Mouse (Mus musculus) spleen, postnatal 36 days (tissue): ENCODE results near the gene Urod.

Experiments used
- DNase-seq, 2 experiments: peaks; one replicate each; pipeline ENCODE4 v3.0.0; 2022; ENCODE audit warnings: low spot score in 2 of 2, mixed read lengths in 1 of 2

Urod gene

DNA sequence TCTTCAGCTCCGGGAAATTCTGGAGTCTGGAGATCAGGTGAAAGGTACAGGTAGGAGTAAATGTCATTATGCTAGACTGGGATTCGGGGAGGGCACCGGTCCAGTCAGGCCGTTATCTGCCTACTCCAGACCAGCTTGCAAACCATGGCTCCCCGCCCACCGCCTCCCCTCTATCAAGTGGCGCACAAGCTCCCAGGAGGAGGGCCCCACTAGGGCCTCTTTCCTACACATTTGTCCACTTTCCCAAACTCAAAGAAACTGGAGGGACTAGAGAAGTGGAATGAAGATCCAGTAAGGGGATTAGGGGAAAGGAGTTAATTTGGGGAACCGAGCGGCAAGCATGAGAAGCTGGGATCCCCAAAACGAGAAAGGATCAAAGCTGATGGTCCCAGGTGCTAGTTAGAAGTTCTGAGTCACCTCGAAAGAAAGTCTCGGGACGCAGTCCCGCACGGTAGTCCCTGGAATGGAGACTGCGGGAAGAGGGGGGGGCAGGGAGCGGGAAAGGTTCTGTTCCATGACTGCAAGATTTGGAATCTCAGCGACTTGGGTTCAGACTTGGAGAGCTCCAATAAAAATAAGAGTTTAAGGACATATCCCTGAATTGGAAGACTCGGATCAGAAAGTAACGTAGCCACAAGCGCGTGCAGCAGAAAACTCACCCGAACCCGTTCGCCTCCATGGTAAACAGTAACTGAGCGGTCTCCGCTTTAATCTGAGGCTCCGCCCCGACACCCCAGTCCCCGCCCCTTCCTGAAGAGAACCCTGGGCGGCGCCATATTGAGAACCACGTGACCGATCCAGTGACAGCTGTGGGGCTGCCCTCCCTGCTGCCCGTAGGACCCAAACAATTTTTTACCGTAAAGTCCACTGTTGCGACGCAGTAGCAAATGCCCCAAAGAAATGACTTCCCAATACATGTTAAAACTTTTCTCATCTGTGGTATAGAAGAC is at the start of gene Urod:
Gene Urod, minus strand, starts transcription at position 742 of the 950 bp plus-strand sequence.
- DNase-seq, result peak; percentile 94 to 97

DNA sequence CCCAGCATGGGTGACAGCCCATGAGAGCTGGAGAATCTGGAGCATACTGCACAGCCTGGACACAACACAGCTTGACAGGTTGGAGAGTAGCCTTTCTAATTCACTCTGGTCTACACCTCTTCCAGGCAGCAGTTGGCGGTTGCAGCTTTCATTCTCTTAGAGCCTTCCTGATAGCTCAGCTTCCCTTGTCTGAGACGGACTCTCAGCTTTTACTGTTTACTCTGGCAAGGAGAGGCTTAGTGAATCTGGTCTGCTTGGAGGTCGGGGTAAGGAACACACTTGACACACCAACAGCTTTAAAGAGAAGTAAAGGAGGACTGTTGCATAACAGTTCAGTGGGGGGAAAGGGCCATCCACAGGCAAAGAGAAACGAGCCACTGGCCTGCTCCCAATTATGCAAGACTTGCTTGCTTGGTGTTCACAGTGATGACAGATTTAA is 47.1 kb upstream of the Urod start:
- peak; percentile 5 to 45 for DNase-seq

DNA sequence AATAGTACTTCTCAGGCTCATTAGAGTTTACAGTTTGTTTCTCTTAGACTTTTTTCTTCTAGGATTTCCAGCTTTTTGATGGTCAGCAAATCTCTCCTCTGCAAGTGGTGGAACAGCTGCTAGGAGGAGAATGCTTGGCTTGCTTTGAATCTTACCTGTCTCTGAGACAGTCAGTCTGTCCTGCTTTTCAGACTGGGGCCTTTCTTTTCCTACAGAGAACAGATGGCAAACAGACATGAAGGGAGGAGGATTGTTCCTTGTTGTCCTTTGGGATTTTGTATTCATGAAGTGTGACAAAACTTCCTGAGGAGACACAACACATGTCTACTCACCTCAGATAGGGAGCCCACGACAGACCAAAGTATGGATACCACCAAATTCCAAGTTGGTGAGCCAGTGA is 46.6 kb upstream of the Urod start:
- no peak for DNase-seq

DNA sequence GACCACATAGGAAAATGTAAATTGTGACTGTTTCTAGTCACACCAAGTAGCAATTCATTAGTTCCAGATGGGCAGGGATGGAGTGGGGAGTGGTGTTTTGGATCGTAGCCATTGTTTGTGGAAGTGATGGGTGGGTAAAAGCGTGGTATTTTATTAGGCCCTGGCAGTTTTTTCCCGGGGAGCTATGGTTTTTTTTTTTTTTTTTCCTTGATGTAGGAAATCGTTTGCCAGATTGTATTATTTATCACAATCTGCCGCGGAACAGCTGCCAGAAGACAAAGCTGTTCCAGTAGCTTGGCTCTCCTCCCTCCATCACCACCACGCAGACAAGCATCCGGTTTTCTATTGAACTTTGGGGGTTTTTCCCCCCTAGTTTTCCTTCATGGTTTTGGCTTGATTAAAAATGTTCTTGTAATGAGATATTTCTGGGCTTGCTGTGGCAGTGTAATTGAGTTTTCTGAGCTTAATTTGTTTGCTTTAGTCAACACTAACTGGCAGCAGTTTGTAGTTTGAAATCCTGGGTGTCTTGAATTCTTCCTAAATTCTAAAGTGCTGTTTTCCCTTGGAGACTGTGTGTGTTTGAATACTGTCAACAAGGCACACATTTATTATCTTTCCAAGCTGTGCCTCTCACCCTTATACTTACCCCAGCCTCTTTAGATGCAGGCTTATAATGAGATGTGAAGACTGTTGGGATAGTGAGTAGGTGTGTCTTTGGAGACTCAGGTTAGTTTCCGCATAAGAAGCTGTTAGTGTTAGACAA is 45.9 kb upstream of the Urod start:
- no peak for DNase-seq

DNA sequence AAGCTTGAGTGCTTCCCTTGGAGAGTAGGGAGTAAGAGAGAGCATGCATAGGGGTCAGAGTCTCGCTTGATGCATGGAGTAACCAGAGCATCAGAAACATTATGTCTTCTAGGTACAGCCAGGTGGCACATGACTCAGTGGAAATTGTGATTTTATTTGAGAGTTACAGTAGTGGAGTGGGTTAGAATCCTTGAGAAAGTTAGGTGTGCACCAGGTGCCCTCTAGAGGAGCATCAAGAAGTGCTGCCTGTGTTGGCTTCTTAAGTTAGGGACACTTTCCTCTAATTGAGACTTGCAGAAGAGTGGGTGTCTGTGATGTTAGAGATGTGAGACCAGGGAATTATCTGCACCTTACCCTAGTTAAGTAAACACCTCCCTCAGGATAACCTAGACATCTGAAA is 36.9 kb upstream of the Urod start:
- DNase-seq, result peak; percentile 11 to 17

DNA sequence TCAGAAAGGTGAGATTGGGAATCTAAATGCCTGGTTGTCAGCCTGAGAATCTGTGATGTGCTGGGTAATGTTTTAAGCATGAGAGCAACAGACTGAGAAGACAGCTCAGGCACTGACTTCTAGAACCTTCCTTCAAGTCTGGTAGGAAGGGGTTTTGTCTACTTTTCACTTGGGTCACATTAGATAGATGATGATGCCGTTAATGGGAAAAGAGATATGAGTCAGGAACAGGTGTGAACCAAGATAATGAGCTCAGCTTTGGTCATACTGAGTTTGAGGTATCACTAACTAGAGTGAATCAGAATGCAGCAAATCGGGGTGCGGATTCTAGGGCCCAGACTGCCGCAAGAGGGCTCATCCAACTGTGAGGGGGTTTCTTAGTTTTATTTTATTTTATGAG is 29.3 kb upstream of the Urod start:
- no peak for DNase-seq

DNA sequence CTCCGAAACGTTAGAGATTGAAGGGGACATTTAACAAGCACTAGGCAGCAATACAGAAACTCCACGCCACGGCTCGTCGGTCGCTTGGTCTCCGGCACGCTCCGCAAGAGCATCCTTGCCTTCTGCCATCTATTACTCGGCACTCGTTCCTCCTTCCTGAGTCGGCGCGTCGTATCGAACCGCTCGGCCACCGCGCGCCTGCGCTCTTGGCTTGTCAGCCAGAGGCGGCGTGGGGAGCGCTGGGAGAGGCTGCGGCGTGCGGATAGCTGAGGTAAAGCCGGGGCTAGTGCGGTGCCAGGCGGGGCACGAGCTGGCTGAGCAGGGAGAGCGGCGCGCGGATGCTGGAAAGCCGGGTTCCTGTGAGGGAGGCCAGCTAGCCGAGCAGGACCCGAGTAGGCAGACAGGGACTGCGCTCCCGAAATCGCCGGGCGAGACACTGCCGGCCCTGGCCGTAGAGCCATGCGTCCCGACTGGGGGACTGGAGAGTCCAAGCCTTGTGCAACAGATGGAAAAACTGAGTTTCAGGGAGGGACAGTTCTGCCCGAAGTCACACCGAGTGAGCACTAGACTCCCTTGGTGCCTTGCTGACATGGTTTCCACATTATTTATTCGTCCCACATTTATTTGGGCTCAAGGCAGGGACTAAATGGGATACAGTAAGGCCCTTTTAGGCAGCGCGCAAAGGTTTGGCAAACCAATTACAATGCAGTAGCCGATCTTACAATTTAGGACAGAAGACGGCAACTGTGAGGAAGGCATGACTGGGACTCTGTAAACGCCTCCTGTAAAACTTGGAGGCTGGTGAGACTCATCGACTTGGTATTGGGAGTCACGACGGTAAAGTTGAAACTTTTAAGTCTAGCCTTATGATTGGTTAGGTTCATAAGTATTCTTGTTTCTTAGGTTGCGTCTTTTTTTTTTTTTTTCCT is 25.3 kb upstream of the Urod start, which contains the start of gene Eif2b3:
Gene Eif2b3, plus strand, starts transcription at position 197 of the 929 bp plus-strand sequence.
- DNase-seq, result peak; percentile 89 to 90

DNA sequence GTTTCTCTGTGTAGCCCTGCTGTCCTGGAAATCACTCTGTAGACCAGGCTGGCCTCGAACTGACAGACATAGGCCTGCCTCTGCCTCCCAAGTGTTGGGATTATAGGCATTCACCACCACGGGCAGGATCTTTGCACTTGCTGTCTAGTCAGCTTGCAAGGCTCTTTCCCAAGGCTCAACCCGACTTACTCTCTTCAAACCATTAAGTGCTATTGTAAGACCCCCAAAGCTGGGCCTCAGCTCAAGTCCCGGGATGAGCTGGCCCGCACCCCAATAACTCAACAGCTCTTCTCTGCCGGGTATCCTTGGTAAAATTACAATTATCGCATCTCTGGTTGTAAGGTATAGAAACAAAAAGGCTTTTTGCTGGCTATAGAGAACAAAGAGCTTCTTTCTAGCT is 24.1 kb upstream of the Urod start:
- no peak for DNase-seq

DNA sequence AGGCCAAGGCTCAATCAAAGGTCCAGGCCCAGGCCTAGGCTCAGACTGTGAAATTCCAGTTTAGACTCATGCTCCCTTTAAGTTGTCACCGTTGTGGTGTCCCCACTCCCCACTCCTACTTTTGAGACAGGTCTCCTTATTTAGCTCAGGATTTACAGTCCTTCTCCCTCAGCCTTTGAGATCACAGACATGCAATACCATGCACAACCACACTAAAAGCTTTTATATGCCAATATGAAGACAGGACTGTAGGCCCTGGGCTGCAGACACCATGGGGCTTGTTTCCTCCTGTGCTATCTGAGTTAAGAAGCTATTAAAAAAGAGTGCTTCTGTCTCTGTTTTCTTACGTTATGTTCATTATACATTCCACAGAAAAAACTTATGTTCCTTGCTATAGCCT is 23.5 kb upstream of the Urod start:
- DNase-seq, result no peak

DNA sequence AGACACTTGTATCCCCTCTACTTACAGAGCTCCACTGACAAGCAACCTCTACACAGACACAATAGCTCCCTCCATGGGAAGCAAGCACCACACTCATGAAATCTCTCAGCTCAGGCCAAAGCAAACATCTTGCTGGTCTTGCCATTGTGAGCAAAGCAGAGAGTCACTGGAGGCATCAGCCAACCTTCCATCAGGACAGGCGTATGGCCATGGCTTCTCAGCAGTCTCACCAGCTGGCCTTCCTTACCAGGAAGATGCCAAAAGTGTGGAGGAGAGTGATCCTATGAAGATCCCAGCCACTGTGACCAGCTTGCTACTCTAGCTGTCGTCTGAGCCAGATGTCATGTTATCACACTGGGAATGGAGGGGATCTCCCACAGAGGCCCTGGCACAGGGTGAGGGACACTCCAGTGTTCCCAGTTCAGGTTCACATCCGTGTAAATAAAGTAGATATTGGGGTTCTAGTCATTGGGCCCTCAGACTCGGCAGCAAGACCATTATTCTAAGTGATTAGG is 20.7 kb upstream of the Urod start:
- no peak for DNase-seq

DNA sequence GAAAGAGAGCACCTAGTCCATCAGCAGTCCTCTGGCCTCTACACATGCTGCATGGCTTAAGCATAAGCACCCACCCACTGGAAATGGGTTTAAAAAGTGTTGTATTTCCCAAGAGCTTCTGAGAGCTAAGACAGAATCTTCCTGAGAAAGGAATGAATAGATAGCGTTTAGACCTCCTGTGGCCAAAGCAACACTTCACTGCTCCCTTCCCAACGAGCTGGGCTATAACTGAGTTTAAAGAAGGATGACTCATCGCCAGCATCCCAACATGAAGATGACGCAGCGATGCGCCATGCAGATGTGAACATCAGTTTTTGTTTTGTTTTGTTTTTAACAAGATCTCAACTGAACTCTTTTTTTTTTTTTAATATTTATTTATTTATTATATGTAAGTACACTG is 19.4 kb upstream of the Urod start:
- DNase-seq, result no peak

DNA sequence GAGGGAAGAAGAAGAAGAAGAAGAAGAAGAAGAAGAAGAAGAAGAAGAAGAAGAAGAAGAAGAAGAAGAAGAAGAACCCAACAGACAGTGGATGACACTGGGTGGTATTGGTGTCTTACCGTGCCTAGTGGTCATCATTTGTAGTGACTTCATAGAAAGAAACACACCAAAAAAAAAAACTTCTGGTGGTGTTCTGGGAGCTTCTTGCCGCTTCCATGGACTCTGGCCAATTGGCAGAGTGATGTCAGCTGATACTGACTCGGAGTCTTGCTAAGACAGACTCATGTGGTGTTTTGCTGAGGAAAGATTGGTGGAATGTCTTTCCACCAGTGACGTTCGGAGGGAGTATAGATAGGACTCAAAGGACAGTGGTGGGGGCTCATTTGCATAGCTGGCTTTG is 16.0 kb upstream of the Urod start:
- no peak for DNase-seq

DNA sequence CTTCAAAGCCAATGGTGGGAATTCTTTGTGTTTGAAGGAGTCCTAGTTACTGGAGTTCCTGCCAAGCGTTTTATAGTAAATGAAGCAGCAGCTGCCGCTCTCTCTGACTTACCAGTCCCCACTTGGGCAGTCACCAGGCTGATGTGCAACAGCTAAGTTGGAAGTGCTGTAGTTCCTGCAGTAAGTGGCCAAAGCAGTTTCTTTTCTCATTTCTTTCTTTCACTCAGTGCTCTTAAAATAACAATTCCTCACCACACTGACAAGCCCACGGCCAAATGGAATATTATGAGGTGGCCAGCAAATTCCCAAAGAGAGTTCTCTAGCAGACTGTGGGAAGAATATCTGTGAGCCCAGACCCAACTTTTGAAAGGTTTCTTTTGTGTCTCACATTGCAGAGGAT is 12.8 kb upstream of the Urod start:
- no peak for DNase-seq

DNA sequence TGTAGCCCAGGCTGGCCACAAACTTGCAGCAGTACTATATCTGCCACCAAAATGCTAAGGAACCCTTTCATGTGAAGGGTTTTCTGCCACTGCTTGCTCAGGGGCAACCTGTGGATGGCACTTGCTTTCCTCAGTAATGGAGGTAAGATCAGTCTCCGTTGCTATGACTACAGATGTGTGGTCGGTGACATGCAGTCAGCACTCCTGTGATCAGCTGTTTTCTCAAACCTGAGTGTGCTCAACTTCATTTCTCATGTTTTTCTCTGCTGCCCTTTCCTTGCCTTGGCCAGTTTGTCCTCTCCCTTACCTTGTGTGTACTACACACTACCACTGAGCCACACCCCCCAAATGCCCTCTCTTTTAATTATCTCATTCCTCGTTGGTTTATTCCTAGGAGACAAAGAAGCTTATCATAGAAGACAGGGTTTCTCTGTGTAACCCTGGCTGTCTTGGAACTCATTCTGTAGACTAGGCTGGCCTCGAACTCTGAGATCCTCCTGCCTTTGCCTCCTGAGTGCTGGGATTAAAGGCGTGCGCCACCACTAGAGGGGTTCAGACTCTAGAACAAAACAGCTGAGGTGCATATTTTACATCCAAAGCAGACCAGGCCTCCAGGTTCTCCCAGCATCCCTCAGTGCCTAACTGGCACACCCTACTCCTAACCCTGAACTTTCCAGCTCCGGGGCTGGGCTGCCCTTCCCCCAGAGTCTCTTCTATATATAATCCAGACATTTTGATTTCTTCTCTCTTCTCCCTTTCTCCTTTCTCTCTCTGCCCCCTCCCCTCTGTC is 11.6 kb upstream of the Urod start:
- DNase-seq, result no peak

DNA sequence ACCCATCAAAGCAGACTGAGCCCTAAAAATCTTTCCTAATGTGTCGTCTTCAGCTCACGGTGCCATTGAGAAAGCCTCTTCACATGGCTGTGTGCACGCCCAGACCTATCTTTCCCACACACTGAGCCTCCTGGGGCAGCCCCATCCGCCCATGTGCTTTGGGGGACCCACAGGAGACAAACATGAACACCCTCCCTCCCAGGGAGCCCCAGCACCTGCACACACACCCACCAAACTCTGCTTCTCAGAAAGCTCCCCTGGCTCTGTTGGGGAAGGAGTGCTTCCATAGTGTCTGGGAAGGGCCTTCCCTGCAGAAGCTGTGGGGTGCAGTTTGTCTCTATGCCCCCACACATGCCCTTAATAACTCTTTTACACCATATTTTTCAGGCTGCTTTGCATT is 10.4 kb upstream of the Urod start:
- DNase-seq, result peak; percentile 75 to 76

DNA sequence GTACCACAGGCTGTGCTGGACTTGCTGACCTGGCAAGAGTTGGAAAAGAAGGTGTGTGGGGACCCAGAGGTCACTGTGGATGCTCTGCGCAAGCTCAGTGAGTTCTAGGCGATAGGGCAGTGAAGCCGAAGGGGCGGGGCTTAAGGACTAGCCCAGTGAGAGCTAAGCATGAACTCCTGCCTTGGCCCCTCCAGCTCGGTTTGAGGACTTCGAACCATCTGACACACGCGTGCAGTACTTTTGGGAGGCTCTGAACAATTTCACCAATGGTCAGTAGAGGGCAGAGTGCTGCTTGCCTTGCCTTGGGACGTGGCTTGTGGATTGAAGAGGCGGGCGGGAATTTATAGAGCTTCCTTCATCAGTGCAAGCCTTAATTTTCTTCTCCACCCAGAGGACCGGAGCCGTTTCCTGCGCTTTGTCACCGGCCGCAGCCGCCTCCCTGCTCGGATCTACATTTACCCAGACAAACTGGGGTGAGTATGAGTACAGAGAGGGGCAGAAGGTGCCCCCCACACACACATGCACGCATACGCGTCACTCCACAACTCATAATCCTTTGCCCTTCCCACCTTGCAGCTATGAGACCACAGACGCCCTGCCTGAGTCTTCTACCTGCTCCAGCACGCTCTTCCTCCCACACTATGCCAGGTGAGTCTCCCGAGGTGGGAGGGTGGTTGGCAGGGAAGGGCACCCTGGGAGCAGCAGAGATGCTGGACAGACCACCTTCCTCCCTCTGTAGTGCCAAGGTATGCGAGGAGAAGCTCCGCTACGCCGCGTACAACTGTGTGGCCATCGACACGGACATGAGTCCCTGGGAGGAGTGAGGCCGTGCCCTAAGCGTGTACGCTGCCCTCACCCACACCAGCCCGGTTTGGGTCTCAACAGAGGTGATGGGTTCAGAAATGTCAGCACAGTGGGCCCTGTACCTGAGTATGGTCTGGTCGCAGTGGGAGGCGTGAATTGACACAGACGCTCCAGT is 8.6 kb upstream of the Urod start:
- peak; percentile 33 to 41 for DNase-seq

DNA sequence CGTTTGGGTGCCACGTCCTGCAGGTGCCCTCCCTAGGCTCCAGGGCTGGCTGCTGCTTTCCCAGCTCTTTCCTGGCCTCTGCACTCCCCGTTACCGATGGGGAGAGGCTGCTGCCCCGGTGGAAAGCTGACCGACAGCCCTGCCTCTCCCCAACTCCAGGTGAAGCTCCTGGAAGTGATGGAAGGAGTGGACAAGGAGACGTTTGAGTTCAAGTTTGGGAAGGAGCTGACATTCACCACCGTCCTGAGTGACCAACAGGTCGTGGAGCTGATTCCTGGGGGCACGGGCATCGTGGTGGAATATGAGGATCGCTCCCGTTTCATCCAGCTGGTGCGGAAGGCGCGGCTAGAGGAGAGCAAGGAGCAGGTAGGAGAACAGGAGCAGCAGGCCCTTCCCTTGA is 7.7 kb upstream of the Urod start:
- no peak for DNase-seq

DNA sequence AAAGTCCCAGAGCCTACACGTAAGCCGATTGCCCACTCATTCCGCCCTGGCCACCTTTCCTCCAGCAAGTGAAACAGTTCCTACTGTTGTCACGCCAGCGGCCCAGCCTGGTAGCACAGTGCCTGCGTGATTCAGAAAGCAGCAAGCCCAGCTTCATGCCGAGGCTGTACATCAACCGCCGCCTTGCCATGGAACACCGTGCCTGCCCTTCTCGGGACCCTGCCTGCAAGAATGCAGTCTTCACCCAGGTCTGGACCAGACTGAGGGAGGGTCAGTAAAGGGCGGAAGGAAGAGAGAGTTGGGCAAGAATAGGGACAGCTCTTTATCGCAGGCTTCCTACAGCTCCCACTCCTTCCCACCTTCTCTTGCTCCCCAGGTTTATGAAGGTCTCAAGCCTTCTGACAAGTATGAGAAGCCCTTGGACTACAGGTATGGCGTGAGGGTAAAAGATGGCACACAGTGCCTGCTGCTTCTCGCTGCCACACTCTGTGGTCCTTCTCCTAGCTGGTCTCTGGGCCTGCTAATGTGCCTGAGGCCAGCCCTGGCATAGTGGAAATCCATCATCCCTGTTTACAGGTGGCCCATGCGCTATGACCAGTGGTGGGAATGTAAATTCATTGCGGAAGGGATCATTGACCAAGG is 5.4 kb upstream of the Urod start:
- DNase-seq, result no peak

DNA sequence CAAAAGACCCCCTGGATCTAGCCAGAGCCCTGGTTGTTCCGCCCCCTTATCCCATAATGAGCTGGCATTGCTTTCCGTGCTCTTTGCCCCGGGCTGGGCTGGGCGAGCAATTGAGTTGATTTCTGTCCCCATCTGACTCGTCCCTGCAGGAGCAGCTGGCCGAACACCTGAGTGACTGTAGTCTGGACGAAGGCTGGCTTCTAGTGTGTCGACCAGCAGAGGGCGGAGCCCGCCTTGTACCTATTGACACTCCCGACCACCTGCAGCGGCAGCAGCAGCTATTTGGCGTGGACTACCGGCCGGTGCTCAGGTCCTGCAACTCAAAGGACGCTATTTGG is 1.6 kb upstream of the Urod start:
- peak; percentile 61 to 62 for DNase-seq
